Mouse (Mus musculus): Measurements from ENCODE around the gene Plekhg3. TPM values are rescaled to one million over a fixed set of nuclear protein-coding genes. Genes with fewer than 3 reads are reported as not detected.

Gene Plekhg3
- total RNA-seq, 4 experiments from 2014 or later: 11.4 to 14.3 (median 13.2) TPM

DNA sequence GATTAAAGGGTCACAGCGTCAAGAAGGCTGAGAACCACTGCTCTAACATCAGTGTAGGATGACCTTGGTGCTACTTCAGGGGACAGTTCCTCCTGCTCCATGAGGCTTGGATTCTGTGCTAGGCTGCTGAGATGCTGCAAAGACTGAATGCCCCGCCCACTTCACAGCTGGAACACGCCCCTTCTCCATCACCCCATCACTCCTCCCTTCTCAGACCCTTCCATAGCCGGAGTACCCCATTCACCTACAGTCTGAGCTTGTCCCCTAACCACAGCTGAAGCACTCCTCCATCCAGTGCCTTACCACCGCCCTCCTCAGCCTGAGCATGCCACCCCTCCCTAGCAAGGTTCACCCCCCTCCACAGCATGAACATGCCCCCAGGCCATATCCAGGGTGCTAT, 89.2 kb downstream of the Plekhg3 start:
- DNase-seq (ENCODE audit: low spot score): no peak

DNA sequence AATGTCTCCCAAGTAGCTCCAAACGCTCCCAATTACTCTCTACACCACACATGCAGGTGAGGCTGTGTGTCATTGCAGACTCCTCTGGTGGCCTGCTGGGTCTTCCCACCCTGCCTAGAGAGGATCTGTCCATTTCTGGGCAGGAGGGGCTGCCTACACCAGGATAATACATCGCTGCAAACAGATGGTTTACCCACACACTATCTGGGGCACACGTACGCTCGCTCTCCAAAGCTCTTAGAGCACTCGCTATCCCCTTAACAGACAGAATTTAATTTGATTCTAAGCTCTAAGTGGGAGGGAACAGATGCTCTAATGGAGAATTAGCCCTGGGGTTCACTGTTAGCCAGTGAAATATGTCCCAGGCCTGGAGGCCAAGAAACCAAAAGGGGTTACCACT, 92.7 kb downstream of the Plekhg3 start:
- DNase-seq (ENCODE audit: low spot score): no peak

Small RNAs within 50 kb of the gene (microRNA-seq; reads per million reads assigned to microRNA genes)
- gene Mir5135: not detected

Other genes with a start within 250 kb of the Plekhg3 start
- gene Akap5, start 206.0 kb upstream of the Plekhg3 start, total RNA-seq (2022): 1 to 10 TPM in 3 of 4 experiments, under 1 TPM in 1; 0.90 to 3.0 (median 1.5) TPM
- 10 to 100 TPM in 2 of 4 experiments, 1 to 10 TPM in 2; 6.7 to 11.3 (median 8.8) TPM for gene Zbtb25, start 161.3 kb upstream of the Plekhg3 start, total RNA-seq (2022)
- 1 to 10 TPM; 3.4 to 4.0 (median 3.9) TPM for gene Zbtb1, start 160.6 kb upstream of the Plekhg3 start, total RNA-seq (2022)
- gene Hspa2, start 126.7 kb upstream of the Plekhg3 start, total RNA-seq (2022): 1 to 10 TPM; 4.1 to 7.7 (median 5.8) TPM
- under 1 TPM in 2 of 4 experiments, not detected in 2; 0.41 to 0.69 TPM for gene Ppp1r36, start 113.4 kb upstream of the Plekhg3 start, total RNA-seq (2022)
- gene Sptb, start 179.7 kb downstream of the Plekhg3 start, total RNA-seq (2022): 10 to 100 TPM; 91.9 to 98.2 (median 95.8) TPM
- gene Churc1, start 234.6 kb downstream of the Plekhg3 start, total RNA-seq (2022): 10 to 100 TPM; 74.6 to 86.6 (median 80.5) TPM
- gene Fntb, start 234.7 kb downstream of the Plekhg3 start, total RNA-seq (2022): 10 to 100 TPM; 12.8 to 16.1 (median 14.9) TPM

Measured in heart, adult 8-10 months (tissue).